Mouse (Mus musculus) lung, postnatal 0 days (tissue): ENCODE data around the gene Hikeshi. TPM values are rescaled to one million over a fixed set of nuclear protein-coding genes. Genes with fewer than 3 reads are reported as not detected.

Experiments
- ATAC-seq: fragments of 200-750 bp; cut with Nextera tagmentation; 2 replicates; pipeline ENCODE4 v1.8.0; 2017; ENCODE audit warnings: moderate library complexity
- DNase-seq: peaks from one replicate; pipeline ENCODE4 v3.0.0-alpha.2; 2016; ENCODE audit warnings: low spot score
- H3K27ac ChIP-seq: fragments of 300-500 bp; sonication (generic); 2 replicates; pipeline ENCODE4 v1.5.1; 2014; ENCODE audit warnings: antibody characterized with exemption, mild to moderate bottlenecking, low read length, mixed read lengths
- H3K27me3 ChIP-seq: fragments of 300-500 bp; sonication (generic); replicated peaks from 2 replicates; pipeline ENCODE4 v1.6.1; 2014; ENCODE audit warnings: low read length, mixed read lengths; ENCODE audit not compliant: insufficient read depth
- H3K36me3 ChIP-seq: fragments of 300-500 bp; sonication (generic); 2 replicates; pipeline ENCODE4 v1.6.1; 2014; ENCODE audit warnings: low read length, mixed read lengths; ENCODE audit not compliant: insufficient read depth
- H3K4me1 ChIP-seq: fragments of 300-500 bp; sonication (generic); 2 replicates; pipeline ENCODE4 v1.6.1; 2014; ENCODE audit warnings: antibody characterized with exemption, low read depth, low read length, mixed read lengths; ENCODE audit not compliant: insufficient read depth
- H3K4me2 ChIP-seq: fragments of 300-500 bp; sonication (generic); replicated peaks from 2 replicates; pipeline ENCODE4 v1.6.1; 2014; ENCODE audit warnings: low read depth, mild to moderate bottlenecking, low read length, moderate library complexity, mixed read lengths
- H3K4me3 ChIP-seq: fragments of 300-500 bp; sonication (generic); 2 replicates; pipeline ENCODE4 v1.5.1; 2014; ENCODE audit warnings: low read depth, low read length
- H3K9ac ChIP-seq: fragments of 300-500 bp; sonication (generic); replicated peaks from 2 replicates; pipeline ENCODE4 v1.6.1; 2014; ENCODE audit warnings: low read depth, mild to moderate bottlenecking
- H3K9me3 ChIP-seq: fragments of 300-500 bp; sonication (generic); 2 replicates; pipeline ENCODE4 v1.6.1; 2016; ENCODE audit warnings: low read length, mixed read lengths
- CTCF ChIP-seq: IDR thresholded peaks from 2 replicates; pipeline ENCODE4 v1.5.1; 2016; ENCODE audit warnings: antibody characterized with exemption, mild to moderate bottlenecking
- EP300 ChIP-seq: IDR thresholded peaks from 2 replicates; pipeline ENCODE4 v1.6.1; 2016; ENCODE audit warnings: antibody characterized with exemption, mild to moderate bottlenecking, control low read depth
- WGBS: fragments of 180-500 bp; shearing (Covaris S2); extraction: QIAGEN DNeasy Blood & Tissue Kit; methylation state at CpG from one replicate; pipeline ENCODE4 v1.1.7; 2014; 5-methylcytosine and 5-hydroxymethylcytosine counted together
- polyA plus RNA-seq: library from polyadenylated mRNA; unstranded; fragments of >200 nt; fragmentation: Nextera tagmentation; extraction: Ambion mirVana; gene quantifications from 2 replicates; pipeline ENCODE4 v1.2.1, GENCODE M21; 2015

Hikeshi gene
- polyA plus RNA-seq, 1 experiment from 2014 or later: 70.6 TPM

DNA sequence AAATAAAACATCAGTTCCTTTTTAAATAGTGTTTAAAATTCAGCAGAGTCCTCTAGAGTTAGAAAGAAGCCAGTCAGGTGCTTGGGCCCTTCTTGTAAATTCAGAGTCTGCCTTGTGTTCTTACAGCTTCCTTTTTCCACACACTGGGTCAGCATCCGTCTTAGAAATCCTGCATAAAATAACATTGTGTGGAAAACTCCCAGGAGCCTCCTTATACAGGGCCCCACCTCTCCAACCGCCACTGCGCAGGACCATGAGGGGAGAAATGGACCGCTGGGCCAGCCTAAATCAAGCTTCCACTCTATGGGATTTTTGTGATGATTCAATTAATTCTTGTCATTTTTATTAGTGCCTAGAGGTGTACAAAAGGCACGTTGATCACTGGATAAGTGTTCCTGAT is 49.6 kb downstream of the Hikeshi start:
- Histone ChIP-seq H3K9me3 (no peaks in the 10 kb centered on the region), H3K4me3 (no peak overlapping the region), H3K36me3 (no peaks in the 10 kb centered on the region), H3K27me3 (no peaks in the 10 kb centered on the region), H3K4me1 (no peaks in the 10 kb centered on the region), H3K9ac (no peak overlapping the region), H3K27ac (no peak overlapping the region), H3K4me2 (no peak overlapping the region)
- 77% methylated on average over 5 of the region's 5 CpGs for WGBS
- DNase-seq (no peak), ATAC-seq (no peak)
- TF ChIP-seq EP300: no peak

- WGBS: 40% methylated on average over 3 of the region's 3 CpGs
- Histone ChIP-seq H3K4me1 (no peaks in the 10 kb centered on the region), H3K36me3 (no peaks in the 10 kb centered on the region), H3K9me3 (no peaks in the 10 kb centered on the region), H3K27ac (no peak overlapping the region), H3K4me3 (no peak overlapping the region), H3K27me3 (no peaks in the 10 kb centered on the region), H3K9ac (no peak overlapping the region), H3K4me2 (no peak overlapping the region)
- TF ChIP-seq EP300: no peak
- TF ChIP-seq CTCF: no peak
- ATAC-seq: peak; percentile 14; the same call in 1 of the 2 replicates
- peak; percentile 39 for DNase-seq
Observed at GRCm38 (mm10) chr7:89884551-89884950, 56.5 kb downstream of the Hikeshi start.

DNA sequence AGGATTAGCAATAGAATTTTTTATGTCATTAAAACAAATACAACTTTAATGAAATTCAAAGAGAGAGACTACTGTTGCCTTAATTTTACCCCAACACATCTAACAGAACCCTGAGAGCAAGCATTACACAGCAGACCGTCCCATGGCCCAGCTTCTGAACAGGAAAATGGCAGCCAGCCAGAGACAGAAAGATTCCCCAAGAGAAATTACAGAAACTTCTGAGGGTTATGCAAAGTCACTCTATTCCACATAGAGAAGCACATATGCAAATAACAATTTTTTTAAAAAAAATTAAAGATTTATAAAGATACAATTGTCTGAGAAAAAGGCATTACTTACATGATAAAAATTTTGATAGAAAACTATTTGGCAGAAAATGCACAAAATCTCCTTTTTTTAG is 61.3 kb downstream of the Hikeshi start:
- H3K9ac ChIP-seq: no peak overlapping the region
- no peak for DNase-seq

More for the DNA sequence above, 61.3 kb downstream of the Hikeshi start:
- 42% methylated on average over 1 of the region's 1 CpGs for WGBS
- TF ChIP-seq CTCF: no peak
- TF ChIP-seq EP300: no peak
- Histone ChIP-seq H3K36me3 (no peaks in the 10 kb centered on the region), H3K4me3 (no peak overlapping the region), H3K27ac (no peak overlapping the region), H3K4me2 (no peak overlapping the region), H3K4me1 (no peaks in the 10 kb centered on the region), H3K9me3 (no peaks in the 10 kb centered on the region), H3K27me3 (no peaks in the 10 kb centered on the region)
- no peak for ATAC-seq

Other genes starting within 250 kb of the Hikeshi start
- gene Ccdc81, start 37.6 kb downstream of the Hikeshi start, polyA plus RNA-seq: 1.2 and 1.4 TPM in 2 replicates
- 35.6 and 36.1 TPM in 2 replicates for gene Eed, start 39.8 kb upstream of the Hikeshi start, polyA plus RNA-seq
- 52.0 and 56.3 TPM in 2 replicates for gene Picalm, start 189.0 kb upstream of the Hikeshi start, polyA plus RNA-seq